Mouse (Mus musculus) A20 (cell line): ENCODE measurements around the gene Tubb4b.

Experiments
- DNase-seq: peaks from one replicate; pipeline ENCODE4 v3.0.0-alpha.2; 2011; ENCODE audit warnings: low read depth, low spot score

Tubb4b gene

DNA sequence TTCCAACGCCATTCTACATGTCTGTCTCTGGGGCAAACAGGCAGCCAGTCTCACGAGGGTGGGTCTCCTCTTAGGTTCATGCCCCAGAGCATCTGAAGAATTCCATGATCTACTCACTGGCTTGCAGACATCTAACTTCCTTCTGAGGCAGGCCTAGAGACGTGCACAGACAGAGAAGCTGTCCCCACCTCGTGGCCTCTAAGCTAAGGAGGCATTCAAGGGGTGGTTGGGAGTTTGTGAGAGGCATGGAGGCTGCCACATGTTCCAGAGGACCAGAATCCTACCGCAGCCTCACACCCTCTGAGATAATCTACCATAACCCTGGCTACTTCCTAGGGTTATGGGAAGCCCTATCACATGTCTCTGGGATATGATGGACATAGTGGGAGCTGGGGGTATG lies 30.5 kb downstream of the Tubb4b start:
- peak; percentile 59 for DNase-seq

DNA sequence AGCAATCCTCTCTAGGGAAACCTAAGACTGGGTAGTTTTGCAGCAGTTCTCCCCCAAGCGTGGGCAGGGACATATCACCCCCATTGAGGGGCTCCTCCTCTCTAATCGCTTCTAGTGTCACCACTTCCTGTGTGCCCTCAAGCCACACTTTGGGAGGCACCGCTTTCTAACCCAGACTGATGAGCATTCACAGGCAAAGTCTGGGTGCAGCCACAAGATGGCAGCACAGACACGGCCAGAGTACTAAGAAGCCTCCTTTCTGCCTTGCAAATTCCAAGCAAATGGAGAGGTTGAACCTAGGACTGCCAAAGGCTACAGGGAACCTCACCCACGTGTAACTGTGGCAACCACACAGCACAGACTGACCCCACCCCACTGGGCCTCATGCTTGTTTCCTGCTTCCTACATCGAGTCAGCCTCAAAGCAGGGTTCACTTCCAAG lies 31.2 kb downstream of the Tubb4b start:
- peak; percentile 90 for DNase-seq

DNA sequence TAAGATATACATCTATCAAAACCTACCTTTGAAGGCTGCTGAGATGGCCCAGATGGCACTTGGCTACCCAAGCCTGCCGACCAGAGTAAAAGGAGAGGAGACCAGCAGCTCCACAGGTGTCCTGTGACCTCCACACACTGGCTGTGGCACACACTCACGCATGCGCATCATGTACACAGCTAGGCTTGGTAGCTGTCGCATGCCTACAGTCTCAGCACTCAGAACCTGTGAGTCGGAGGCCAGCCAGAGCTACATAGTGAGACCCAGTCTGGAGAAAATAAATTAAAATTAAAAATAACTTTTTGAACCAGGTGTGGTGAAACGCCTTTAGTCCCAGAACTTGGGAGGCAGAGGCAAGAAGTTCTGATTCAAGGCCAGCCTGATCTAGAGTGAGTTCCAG lies 36.7 kb downstream of the Tubb4b start:
- no peak for DNase-seq

DNA sequence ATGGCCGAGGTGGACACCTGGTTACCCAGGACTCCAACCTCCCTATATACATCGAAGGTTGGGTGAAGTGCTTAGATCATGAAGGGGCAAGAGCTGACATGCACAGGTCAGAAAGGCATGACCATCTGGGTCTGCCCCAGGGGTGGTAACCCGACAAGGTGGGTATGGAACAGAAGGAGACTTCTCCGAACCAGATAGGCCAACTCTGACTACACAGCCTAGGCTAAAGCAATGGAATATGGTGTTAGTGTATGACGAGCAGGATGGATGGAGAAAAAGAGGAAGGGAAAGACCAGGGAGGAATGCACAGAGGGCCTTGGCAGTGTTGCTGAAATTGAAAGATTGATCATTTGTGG lies 37.9 kb downstream of the Tubb4b start:
- no peak for DNase-seq

DNA sequence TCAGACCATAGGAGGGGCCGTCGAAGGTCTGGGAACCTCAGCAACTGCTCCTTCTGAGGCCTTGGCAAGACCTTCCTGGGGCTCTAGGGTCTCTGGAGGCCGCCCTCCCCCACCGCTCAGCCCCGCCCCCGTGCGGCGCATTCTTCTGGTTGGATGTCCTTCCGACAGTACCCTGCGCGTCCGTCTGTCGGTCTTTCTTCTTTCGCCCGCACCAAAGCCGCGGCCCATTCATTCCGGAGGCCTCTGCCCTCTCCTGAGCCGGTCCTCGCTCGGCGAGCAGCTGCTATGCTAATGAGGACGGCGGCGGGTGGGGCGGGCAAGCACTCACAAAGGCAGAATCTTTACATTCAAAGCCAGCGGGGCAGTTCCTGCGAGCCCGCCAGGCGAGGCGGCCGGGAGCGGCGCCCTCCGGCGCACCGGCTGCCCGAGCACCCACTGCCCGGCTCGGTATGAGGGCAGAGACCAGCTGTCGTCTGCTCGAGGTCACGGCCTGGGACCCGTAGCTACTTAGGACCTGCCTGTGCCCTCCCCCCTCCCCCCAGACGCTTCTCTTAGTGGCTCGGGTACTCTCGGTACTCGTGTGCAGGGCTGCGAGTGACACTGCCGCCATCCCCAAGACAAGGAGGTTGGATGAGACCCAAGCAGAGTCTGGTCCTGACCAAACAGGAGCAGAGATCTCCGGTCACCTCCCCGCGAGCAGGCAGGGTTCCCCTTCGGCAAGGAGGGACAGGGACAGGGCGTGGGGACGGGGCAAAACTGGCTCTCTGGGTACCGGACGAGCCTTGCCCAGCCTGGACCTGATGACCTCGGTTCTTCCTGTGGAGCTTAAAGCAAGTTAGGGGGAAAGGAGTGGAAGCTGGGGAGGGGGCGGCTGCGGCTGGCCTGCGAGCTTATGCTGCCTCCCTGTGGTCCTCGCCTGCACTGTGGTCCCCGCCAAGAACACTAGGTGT lies 38.6 kb downstream of the Tubb4b start:
- no peak for DNase-seq

DNA sequence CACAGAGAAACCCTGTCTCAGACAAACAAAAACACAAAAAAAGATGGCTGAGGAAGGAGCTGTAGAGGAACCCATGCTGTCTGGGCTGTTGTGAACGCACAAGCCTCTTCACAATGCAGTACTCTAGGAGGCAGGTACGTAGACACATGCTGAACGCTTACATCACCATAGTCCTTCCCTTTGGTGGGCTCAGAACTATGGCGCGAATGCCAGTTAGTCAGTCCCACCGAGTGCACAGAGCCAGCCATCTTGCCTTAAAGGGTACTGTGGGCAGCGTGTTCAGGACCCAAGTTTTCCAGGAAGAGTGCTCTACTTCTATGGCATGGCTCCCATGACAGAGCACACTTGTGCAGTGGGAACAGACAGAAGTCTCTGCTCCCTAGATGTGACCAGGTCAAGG lies 40.0 kb downstream of the Tubb4b start:
- no peak for DNase-seq

DNA sequence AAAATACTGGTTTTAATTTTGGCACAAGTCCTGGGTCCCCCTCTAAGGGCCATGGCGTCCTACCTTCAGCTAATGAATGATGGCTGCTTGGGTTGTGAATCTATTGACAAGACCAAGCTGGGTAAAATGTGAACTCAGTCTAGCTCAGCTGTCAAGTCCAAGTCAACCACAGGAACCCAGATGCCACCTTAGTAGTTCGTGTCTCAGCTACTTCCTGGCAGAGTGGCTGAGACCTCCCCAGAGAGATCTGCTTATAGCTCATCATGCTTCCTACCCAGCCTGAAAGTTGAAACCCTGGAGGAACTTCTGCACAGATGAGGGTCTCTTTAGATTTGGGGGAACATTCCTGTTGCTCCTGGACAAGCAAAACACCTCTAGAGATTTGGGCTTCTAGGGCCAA lies 41.2 kb downstream of the Tubb4b start:
- DNase-seq: no peak

DNA sequence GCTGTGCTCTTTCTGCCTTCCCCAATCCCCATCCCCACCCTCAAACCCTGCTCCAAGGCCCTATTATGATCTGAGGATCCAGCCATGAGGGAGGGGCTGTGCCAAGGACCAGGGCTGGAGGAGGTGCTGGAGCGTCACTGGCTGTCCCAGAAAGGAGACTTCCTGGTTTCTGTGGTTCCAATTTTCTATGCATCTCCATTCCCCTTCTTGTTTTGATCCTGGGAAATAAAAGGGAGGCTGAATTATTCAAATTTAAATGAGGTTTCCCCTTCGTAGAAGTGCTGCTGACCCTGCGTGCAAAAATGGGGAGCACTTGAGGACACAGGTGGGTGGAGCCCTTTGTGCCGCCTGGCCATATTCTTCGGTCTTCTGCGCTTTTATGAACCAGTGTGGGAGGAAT lies 41.8 kb downstream of the Tubb4b start:
- DNase-seq: no peak

DNA sequence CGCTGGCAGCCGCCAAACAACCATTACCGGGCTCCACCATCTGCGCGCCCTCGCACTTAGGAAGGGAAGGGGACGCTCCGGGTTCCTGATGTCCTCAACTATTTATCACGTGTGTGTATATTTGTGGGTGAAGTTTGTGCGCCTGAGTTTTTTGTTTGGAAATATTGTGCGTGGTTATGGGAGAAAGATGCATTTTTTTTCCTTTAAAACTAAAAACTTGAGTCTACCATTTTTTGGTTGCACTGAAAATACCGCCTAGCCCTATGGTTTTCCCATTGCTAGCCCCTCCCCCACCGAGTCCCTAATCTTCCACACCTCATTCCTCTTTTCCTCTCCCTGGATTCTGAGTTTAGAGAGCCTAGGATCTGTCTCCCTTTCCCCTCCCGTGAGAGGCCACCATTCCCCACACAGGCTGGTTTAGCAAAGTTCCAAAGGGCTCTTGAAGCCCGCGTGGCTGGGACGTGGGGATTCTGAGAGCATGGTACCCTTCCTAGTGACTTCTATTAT lies 42.6 kb downstream of the Tubb4b start:
- no peak for DNase-seq

DNA sequence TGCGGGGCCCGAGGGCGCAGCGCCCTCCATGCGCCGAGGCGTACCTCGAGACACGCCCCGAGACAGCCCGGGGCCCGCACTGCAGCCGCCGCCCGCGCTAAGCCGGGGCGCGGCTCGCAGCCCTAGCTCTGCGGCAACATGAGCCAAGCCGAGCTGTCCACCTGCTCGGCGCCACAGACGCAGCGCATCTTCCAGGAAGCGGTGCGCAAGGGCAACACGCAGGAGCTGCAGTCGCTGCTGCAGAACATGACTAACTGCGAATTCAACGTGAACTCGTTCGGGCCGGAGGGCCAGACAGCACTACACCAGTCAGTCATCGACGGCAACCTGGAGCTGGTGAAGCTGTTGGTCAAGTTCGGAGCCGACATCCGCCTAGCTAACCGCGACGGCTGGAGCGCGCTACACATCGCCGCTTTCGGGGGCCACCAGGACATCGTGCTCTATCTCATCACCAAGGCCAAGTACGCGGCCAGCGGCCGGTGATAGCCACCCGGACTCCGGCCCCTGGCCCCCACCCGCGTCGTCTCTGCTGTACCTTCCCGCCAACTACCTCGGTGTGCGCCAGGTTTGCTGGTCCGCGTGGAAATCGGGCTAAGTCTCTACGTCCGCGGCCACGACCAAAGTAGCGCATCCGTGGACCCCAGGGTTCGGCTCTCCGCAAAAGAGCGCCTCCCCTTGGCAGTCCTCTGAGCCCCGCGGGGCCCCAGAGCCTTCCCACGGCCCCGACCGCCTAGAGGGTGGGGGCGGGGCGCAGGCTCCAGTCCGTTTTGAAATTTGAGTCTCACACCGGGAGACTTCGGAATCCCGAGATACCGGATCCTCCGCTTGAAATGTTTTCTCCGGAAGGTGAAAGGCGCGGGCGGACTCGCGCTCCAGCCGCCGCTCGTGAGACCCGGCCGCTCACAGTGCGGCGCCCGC lies 43.3 kb downstream of the Tubb4b start:
- peak; percentile 79 for DNase-seq

DNA sequence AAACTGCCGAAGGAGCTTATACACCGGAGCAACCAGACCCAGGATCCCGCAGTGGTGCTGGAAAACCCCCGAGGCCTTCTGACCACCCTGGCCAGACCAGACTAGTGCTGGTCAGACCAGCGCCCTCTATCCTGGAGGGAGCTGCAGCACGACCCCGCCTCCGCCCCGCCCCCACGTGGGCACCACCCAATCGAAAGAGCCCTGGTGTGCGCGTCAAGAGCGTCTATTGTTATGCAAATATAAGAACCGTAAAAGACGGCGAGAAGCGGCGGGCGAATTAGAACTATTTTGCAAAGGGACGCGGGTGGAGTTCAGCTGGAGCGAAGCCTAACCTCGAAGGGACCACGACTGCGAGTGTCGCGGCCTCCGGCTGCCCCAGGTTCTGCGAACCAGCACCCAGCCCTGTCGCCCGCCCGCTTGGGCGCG lies 44.0 kb downstream of the Tubb4b start, which contains the start of gene Nrarp:
TSS of gene Nrarp (plus strand) at position 281 of the 426 bp plus-strand sequence.
- DNase-seq: peak; percentile 94

DNA sequence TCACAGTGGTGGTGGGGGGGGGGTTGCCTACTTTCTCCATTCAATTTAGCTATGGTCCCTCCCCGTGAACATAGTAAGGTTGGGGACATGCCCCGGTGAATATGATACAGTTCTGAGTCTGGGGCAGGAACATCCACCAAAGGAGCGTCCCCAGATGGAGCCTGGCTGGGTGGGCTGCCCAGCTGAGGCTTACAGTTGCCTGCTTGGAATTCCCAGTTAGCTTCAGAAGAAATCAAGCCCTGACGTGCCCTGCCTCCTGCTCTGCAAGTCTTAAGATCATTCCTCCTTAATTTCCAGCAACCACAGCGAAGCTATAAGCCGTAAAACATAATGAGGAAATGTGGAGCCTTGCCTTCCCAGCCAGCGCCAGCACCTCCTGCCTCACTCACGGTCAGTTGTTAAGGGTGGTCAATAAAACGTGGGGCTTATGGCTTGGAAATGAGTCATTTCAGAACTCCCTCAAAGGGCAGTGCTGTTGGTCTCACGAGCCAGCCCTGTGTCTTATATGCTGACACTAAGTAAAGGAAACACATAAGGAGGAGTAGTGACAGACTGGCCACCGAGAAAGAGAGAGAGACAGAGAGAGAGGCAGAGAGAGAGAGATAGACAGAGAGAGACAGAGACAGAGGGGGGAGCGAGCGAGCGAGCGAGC lies 44.8 kb downstream of the Tubb4b start:
- no peak for DNase-seq

DNA sequence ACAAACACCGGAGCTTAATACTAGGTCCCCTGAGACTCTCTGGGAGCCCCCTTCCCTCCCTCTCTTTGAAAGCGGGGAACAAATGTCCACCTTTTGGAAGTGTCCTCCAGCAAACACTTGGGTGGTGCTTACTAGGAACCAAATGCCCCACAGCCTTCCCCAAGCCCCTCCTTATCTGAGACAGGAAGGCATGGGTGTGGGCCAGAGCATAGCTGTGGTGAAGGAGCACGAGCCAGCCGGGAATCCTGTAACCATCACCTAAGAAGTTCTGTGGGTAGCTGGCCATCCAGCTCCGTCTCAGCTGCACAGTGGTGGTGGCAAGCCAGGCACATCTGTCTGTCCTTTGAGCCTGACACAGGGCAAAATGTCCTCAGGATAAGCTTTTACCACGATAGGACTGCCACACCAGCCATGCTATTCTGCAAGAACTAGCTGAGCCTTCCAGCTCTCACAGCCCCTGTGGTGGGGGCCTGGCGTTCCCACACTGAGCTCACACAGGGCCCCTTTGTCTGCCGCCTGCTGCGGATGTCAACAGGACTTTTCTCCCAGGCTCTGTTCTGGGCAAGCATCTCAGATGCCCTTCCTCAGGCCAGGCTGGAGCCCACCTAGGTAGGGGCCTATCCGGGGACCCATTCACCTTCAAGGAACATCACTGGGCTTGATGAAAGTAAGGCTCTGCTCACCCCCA lies 46.1 kb downstream of the Tubb4b start:
- no peak for DNase-seq

DNA sequence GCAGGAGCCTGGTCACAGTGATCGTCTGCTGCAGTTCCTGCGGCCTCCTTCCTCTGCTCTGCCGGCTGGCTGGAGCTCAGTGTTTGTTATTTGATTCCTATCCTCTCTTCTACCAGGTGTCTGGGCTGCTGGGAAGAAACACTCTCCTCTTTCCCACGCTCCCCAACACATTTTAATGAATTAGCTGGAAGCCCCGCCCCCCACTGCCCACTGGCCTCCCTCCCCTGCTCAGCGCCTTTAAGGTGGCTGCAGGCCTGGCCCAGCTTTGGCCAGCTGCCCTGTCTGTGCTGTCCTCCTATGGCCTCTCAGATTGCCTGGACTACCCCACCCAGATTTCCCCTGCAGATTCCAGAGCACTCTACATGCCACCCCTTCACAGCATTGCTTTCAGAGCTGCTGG lies 46.8 kb downstream of the Tubb4b start:
- DNase-seq: no peak

DNA sequence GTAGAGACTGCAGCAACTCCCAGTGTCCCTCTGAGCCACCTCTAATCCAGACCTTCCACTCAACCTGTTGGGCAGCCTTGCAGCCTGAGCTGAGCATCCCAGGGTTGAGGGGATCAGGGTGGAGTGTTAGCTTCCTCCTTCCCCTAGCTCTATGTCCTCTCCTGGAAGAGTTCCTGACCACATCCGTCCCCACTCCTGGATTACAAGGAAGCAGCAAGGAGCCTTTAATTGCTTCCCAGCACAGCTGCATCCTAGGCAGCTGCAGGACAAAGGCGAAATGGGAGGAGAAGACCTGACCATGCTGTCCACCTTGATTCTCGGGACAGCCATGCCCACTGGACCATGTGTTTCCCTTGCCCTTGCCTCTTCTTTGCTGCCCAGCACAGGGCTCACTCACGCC lies 47.4 kb downstream of the Tubb4b start:
- DNase-seq: no peak

DNA sequence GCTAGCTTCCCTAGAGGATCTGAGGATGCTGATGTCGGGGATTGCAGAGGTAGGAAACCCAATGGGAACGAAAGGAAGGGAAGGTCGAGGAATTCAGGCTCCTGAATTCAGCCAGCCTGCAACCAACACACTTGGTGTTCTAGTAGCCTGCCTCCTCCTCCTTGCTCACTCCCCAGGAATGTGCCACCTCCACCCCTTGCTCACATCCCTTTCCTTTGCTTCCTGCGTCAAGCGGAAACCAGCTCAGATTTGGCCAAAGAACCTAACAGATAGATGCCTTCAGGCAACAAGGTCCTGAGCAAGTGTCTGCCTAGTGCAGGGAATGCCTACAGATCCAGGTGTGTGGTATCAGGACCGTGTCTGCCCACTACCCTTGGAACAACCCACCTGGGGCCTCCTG lies 47.9 kb downstream of the Tubb4b start:
- no peak for DNase-seq

DNA sequence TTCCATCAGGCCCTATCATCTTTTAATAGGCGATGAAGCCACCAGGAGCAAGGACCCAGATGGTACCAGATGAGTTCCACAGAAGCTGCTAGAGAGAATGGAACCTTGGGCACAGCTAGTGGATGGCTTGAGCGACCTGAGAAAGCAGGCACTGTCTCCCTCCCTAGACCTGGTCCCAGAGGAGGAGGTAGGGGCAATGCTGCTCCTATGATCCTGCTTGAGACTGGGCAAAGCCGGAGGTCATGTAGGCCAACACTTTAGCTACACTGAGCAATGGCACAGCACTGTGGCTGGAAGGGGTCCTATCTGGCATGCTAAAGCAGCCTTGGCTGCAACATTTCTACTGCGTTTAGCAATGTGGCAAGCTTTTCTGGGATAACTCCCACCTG lies 48.8 kb downstream of the Tubb4b start:
- no peak for DNase-seq

DNA sequence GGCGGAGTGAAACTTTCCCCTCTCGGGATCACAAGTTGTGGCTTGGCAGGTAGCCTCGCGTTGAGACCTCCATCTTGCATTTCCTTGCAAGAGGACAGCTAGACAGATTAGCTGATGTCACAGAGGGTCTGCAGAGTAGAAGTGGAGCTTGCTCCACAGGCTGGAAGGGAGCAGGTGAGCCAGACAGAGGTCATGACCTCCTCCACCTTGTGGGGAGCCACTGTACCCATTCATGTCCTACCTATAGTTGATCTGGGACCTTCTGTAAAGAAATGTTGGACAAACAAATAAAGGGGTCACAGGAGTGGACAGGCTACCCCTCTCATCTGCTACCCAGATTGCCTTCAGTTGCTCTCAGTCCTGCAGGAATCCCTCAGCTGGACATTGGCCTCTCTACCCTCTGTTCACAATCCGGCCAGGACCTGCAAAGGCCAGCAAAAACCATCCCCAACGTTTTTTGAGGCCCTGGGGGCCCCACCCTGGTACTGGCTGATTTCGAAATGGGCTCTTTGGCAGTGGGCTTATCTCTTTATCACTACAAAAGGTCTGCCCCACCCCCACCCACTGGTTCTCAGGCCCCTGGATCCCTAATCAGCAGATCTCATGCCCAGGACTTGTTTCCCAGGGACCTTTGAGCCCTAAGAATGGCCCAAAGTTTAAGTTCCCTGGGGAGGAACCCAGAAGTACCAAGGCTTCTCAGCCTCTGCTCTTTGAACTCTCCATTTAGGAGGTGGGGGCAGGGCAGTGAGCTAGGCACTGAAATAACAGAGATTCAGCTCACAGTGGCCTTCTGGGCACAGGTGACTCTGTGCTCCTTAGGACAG lies 49.4 kb downstream of the Tubb4b start:
- DNase-seq: no peak

DNA sequence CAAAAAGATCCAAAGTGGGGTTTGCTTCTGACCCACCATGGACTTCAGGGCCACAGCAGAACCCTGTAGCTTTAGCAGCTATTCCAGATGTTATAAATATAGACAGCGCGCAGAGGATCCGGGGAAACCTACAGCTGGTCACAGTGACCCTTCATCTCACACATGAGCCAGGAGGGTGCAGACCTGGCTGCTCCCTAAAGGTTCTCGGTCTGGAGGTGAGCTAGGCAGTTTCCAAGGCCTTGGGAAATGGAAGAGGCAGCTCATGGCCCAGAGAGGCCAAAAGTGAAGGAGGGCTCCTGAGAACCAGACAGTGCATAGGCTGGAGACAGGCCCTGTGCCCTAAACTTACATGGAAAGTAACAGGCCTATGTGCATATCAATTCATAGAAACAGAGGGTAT lies 50.7 kb downstream of the Tubb4b start:
- DNase-seq: no peak

DNA sequence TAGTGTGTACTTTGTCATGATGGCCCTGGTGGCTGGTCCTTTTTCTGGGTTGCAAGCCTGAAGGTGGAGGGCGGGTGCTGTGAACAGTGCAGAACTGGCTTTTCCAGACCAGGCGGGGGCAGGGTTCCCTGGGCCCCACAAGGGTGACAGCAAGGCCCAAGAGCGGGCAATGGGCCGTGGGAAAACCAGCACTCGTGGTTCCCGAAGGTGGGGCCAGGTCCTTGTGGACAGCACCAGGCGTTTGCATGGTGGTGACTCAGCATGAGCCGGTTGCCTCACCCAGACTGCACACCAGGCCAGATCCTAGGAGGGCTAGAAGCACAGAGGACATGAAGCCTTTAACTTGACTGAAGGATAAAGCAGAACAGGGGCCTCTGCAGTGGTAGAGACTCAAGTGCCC lies 51.9 kb downstream of the Tubb4b start:
- no peak for DNase-seq
